Mouse (Mus musculus): Measurements from ENCODE around the gene Zfp398.
A peak's percentile ranks its signal among the peaks of the same experiment; 100 is the strongest.

Zfp398 gene

GRCm38 (mm10) chr6:47904917-47905695 is 69.6 kb downstream of the Zfp398 start:
- DNase-seq, result no peak

- DNase-seq, result no peak
Measured at GRCm38 (mm10) chr6:47906326-47906725, 70.9 kb downstream of the Zfp398 start.

- DNase-seq, result no peak
Measured at GRCm38 (mm10) chr6:47909007-47909406, 73.5 kb downstream of the Zfp398 start.

- no peak for DNase-seq
Measured at GRCm38 (mm10) chr6:47911650-47912049, 76.2 kb downstream of the Zfp398 start.

GRCm38 (mm10) chr6:47912991-47913390 is 77.5 kb downstream of the Zfp398 start:
- DNase-seq, result no peak

- DNase-seq, result no peak
Measured at GRCm38 (mm10) chr6:47917051-47917450, 81.6 kb downstream of the Zfp398 start.

GRCm38 (mm10) chr6:47918768-47919274 is 83.4 kb downstream of the Zfp398 start:
- no peak for DNase-seq

- peak; percentile 31 for DNase-seq
Measured at GRCm38 (mm10) chr6:47919646-47920446, 84.4 kb downstream of the Zfp398 start.

- DNase-seq, result peak; percentile 92
Measured at GRCm38 (mm10) chr6:47920447-47921340, 85.2 kb downstream of the Zfp398 start, which contains the start of gene Zfp212. Gene Zfp212, plus strand, starts transcription at chr6:47920476.
